Mouse (Mus musculus) gastrocnemius, postnatal 10 days (tissue): Measurements from ENCODE around the gene Tgfbi. TPM values are rescaled to one million over a fixed set of nuclear protein-coding genes. Genes with fewer than 3 reads are reported as not detected.

ENCODE experiments used
- DNase-seq: peaks from one replicate; pipeline ENCODE4 v3.0.0; 2021; ENCODE audit warnings: mixed read lengths
- total RNA-seq, 2 experiments: library from RNA; stranded (reverse); gene quantifications; 2 replicates each; pipeline ENCODE4 v1.2.3; 2021

The Tgfbi gene
- total RNA-seq, 2 experiments from 2014 or later, result 61.2 to 76.3 TPM

- DNase-seq, result peak; percentile 43
Observed at GRCm38 (mm10) chr13:56597831-56598612, 11.3 kb upstream of the Tgfbi start.

DNA sequence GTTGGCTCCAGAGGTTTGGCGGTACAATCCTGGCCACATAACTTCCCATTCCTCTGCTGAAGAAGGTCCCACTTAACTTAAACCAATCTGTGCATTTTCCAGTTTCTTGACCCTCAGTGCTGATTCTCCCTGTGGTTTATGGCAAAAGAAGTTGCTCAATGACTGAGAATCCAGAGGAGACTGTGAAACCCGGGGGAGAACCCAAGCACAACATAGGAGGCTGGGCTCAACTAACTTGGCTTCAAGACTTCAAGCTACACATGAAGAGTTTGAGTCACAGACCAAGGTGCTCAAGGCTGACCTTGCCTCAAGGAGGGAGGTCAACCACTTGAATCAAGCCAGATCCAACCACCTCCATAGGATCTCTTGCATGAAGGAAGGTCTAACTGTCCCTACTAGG is 9.8 kb upstream of the Tgfbi start:
- no peak for DNase-seq

GRCm38 (mm10) chr13:56600216-56600890 is 9.0 kb upstream of the Tgfbi start:
- DNase-seq, result peak; percentile 79

DNA sequence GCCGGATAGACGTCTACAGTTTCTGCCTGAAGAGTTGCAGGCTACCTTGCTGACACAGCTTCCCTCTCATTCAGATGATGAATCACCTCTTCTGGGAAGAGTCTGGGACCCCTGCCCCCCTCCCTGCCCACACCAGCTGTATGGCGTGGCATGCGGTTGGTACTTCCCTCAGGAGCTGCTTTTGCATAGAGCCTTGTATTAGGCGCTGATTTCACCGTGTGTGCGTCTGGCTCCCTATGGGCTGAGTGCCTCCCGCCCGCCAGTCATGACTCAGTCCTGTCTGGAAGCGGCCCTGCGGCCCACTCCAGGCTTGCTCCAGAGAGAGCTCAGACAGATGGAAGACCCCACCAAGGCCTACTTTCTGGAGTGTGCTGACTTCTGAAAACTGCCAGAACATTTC is 8.1 kb upstream of the Tgfbi start:
- peak; percentile 42 for DNase-seq

GRCm38 (mm10) chr13:56605503-56605902 is 3.8 kb upstream of the Tgfbi start:
- DNase-seq, result no peak

DNA sequence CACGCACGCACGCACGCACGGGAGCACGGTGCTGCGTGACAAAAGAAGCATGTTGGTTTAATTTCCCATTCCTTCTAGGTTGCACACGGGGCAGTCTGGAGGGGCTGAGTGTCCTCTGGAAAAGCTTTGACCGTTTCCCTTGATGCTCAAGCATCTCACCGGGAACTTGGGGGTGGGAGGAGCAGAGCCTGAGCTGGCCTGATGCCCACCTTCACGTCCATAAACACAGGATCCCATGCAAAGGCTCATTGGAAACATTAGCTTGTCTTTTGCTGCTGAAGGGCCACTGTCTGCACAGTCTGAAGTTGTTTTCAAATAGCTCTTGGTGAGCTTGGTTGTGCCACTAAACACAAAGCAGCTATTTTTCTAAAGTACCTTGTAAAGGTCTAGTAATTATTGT is 2.6 kb upstream of the Tgfbi start:
- DNase-seq, result no peak

DNA sequence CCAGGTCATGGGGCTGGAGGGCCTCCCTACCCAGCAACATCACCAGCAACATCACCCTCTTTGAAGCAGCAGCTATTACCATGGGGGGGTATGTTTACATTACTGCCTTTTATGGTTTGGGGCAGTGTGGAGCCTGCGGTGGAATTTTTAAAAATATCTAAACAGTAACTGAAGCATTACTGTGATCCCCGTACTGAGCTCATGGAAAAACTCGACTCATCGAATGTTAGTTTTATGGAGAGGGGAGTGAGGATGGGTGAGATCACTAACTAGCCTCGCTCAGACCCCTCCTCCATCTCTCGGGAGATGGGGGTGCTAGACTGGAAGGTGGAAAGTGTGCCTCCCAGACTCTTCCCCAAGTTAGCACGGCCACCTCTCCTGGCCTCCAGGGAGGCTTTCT is 2.1 kb upstream of the Tgfbi start:
- DNase-seq, result no peak

- DNase-seq, result no peak
Observed at GRCm38 (mm10) chr13:56607846-56608245, 1.5 kb upstream of the Tgfbi start.

- DNase-seq, result no peak
Observed at GRCm38 (mm10) chr13:56611129-56611528, 1.8 kb downstream of the Tgfbi start.

DNA sequence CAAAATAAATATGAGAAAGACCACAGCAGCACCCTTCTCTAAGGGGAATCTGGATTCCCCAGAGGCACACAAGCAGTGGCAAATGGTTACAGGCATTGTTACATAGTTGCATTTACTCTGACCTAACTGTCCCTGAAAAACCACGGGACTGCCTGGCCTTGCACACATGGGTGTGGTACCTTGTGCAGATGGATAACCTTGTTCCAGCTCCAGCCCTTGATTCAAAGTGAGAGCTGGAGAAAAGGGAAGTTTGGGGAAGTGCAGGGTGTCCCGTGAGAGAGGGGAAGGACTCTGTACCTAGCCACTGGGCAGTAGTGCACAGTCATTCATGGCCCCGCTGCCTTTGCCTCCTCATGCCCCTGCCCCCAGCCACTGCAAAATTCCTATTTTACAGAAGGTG is 2.4 kb downstream of the Tgfbi start:
- no peak for DNase-seq

- DNase-seq, result peak; percentile 34
Observed at GRCm38 (mm10) chr13:56612331-56612730, 3.0 kb downstream of the Tgfbi start.

GRCm38 (mm10) chr13:56613366-56613998 is 4.2 kb downstream of the Tgfbi start:
- peak; percentile 63 for DNase-seq

- no peak for DNase-seq
Observed at GRCm38 (mm10) chr13:56614768-56615167, 5.4 kb downstream of the Tgfbi start.

DNA sequence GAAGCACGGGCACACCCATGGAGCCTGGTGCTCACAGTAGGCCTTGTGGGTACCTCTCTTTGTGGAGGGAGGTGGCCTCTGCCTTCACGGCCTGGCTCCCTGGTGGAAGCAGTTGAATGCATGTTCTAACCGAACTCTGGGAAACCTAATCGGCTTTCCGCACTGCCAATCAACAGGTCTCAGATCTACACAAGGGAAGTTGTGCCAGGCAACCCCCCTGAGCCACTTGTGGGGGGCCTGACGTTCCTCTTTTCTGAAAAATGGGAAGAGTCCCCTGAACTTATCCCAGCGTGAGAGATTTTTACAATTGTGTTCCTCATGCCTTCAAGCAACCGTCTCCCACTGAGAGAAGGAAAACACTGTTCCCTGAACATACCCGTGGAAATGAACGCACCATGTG is 5.9 kb downstream of the Tgfbi start:
- DNase-seq, result no peak

- DNase-seq, result no peak
Observed at GRCm38 (mm10) chr13:56615864-56616263, 6.5 kb downstream of the Tgfbi start.

- no peak for DNase-seq
Observed at GRCm38 (mm10) chr13:56616386-56616785, 7.1 kb downstream of the Tgfbi start.

DNA sequence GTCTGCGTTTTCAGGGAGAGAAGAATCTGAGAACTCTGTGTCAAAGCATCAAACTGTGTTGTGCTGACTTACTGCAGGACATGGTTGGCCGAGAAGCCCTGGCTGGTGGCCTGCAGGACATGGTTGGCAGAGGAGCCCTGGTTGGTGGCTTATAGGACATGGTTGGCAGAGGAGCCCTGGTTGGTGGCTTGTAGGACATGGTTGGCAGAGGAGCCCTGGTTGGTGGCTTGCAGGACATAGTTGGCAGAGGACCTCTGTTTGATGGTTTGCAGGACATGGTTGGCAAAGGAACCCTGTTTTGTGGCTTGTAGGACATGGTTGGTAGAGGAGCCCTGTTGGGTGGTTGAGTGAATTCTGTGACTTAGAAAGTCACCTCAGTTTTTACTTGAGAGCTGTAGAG is 7.9 kb downstream of the Tgfbi start:
- DNase-seq, result no peak

DNA sequence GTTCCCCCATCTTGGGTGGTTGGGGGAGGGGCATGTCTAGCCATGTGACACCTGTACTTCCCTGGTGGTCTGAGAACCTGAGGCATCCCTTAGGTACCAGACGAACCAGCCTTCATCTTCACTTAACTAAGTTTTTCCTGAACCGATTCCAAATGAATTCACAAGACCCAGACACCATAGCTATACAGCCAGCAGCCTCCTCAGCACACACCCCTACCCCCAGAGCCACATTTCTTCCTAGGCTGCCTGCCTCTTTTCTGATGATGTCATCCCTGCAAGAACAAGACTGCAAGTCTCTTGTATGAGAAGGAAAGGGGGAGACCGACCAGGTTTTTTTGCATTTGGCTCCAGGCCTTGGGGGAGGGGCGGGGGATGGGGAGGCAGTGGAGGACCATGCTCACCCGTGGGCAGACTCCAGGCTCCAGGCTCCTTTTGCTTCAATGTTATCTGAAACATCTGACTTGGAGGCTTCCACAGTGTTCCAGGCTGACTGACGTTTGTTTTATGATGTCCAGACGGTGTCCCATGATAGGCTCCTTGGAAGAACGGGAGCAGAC is 13.0 kb downstream of the Tgfbi start:
- no peak for DNase-seq

DNA sequence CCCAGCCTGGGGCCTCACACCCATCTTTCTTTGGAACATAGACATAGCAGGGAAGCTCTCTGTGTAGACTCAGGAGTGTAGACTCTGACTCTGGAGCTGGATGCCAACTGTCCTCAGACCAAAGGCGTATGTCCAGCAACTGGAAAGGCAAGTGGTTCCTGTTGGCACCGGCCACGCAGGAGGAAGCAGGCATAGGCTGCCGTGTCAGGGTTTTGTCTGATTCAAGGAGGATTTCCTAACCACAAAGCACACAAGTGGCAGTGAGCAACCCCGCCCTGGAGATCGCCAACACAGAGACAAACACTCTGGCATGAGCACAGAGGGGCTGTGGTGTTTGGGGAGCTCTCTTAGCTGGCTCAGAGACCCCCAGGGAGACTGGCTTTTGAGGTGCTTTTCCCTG is 17.2 kb downstream of the Tgfbi start:
- DNase-seq, result no peak

DNA sequence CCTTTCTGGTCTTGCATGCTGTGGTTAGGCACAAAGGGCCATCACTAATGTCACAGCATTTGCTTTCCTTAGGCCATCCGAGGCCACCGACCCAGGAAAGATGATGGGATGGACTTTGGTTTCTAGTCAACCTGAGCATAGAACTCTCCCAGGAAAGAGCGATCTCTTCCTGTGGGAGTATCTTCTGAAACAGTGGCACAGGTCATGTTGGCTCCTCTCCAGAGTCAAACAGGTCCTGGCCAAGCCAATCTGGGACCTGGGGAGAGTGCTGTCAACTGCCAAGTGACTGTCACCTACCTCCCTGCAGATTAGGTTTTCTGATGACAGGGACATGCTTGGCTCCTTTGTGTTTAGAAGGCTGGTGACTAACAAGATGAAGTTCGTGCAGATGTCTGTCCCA is 20.8 kb downstream of the Tgfbi start:
- no peak for DNase-seq

DNA sequence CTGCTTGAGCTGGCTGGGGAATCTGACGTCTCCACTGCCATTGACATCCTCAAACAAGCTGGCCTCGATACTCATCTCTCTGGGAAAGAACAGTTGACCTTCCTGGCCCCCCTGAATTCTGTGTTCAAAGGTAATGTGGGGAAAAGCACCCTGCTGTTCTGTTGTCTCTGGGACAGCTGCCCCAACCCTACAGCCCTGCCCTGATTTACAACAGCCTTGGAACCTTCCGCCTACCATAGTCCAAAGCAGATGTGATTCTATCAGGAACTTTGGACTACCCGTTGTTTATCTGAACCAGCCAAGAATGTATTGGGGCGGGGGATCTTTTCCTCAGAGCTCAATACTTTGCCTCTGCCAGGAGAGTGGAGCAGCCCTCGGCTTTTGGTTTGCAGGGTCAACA is 21.2 kb downstream of the Tgfbi start:
- DNase-seq, result no peak

DNA sequence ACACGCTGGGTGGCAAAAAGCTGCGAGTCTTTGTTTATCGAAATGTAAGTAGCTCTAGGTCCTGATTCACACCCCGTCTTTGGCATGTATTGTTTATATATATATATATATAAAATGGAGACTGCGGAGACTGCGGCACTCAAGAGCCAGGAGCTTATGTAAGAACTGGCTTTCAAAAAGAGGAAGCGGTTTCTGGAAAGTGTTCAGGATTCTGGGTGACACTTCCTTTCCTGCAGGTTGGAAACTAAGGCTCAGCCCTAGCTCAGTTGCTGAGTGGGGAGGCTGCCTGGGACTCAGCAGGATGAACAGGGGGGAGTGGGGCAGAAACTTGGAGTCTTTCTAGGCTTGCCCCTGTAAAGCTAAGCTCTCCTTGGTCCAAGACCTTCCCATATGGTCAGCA is 22.0 kb downstream of the Tgfbi start:
- DNase-seq, result no peak

DNA sequence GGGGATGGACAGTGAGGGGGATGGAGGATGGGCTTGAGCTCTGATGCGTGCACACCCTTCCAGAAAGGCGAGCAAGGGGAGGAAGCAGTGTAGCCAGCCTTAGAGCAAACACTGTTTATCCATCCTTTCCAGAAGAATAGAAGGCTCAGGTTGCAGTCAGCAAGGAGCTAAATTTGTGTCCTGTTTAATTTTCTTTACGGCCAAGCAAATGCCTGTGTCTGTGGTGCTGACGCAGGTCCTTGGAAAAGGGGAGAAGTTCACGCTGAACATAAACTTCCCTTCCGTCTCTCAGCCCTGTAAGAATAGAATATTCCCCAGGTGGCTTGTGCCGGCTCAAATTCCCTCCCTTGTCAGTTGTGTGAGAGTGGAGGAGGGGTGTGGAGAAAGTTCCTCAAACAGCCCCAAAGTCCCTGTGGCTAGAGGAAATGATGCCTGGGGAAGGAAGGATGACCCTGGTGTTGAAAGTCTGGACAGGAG is 24.9 kb downstream of the Tgfbi start:
- no peak for DNase-seq
